Mouse (Mus musculus): ENCODE results near the gene Gle1. TPM values are rescaled to one million over a fixed set of nuclear protein-coding genes. Genes with fewer than 3 reads are reported as not detected.

Gle1 gene
- polyA plus RNA-seq, 1 experiment from 2014 or later = 78.1 TPM

- no peak for DNase-seq (ENCODE audit: low spot score)
- no peaks in the 10 kb centered on the region for H3K4me1 ChIP-seq
- no peaks in the 10 kb centered on the region for H3K9me3 ChIP-seq
- H3K27me3 ChIP-seq (replicated peaks; ENCODE audit: low read depth, poor library complexity, severe bottlenecking) = no peaks in the 10 kb centered on the region
- H3K4me3 ChIP-seq = no peak overlapping the region
- WGBS = 86% methylated on average over 11 of the region's 11 CpGs
- peaks cover 98% of the 10 kb centered on the region for H3K36me3 ChIP-seq (replicated peaks)
- H3K27ac ChIP-seq (replicated peaks) = no peak overlapping the region
These were observed 13.2 kb upstream of the Gle1 start for GRCm38 (mm10) chr2:29922011-29922410.

GRCm38 (mm10) chr2:29926542-29926941 is 8.7 kb upstream of the Gle1 start:
- no peaks in the 10 kb centered on the region for H3K27me3 ChIP-seq (replicated peaks; ENCODE audit: low read depth, poor library complexity, severe bottlenecking)
- peaks cover 100% of the 10 kb centered on the region for H3K36me3 ChIP-seq (replicated peaks)
- no peak overlapping the region for H3K4me3 ChIP-seq
- H3K27ac ChIP-seq (replicated peaks) = no peak overlapping the region
- WGBS = 90% methylated on average over 5 of the region's 5 CpGs
- no peak for DNase-seq (ENCODE audit: low spot score)
- H3K9me3 ChIP-seq = no peaks in the 10 kb centered on the region
- H3K4me1 ChIP-seq = no peaks in the 10 kb centered on the region

GRCm38 (mm10) chr2:29930506-29930905 is 4.7 kb upstream of the Gle1 start:
- H3K36me3 ChIP-seq (replicated peaks) = peaks cover 64% of the 10 kb centered on the region
- no peak overlapping the region for H3K27ac ChIP-seq (replicated peaks)
- no peak for DNase-seq (ENCODE audit: low spot score)
- no peaks in the 10 kb centered on the region for H3K4me1 ChIP-seq
- H3K4me3 ChIP-seq = no peak overlapping the region
- no peaks in the 10 kb centered on the region for H3K27me3 ChIP-seq (replicated peaks; ENCODE audit: low read depth, poor library complexity, severe bottlenecking)
- 93% methylated on average over 10 of the region's 10 CpGs for WGBS
- H3K9me3 ChIP-seq = no peaks in the 10 kb centered on the region

GRCm38 (mm10) chr2:29931194-29931593 is 4.0 kb upstream of the Gle1 start:
- Histone ChIP-seq H3K36me3 (replicated peaks) (peaks cover 57% of the 10 kb centered on the region), H3K27ac (replicated peaks) (no peak overlapping the region), H3K4me1 (peaks cover 6% of the 10 kb centered on the region), H3K9me3 (no peaks in the 10 kb centered on the region), H3K27me3 (replicated peaks; ENCODE audit: low read depth, poor library complexity, severe bottlenecking) (no peaks in the 10 kb centered on the region), H3K4me3 (no peak overlapping the region)
- DNase-seq (ENCODE audit: low spot score) = no peak
- 92% methylated on average over 6 of the region's 6 CpGs for WGBS

GRCm38 (mm10) chr2:29940073-29940472 is 4.8 kb downstream of the Gle1 start:
- 96% methylated on average over 9 of the region's 9 CpGs for WGBS
- Histone ChIP-seq H3K27me3 (replicated peaks; ENCODE audit: low read depth, poor library complexity, severe bottlenecking) (no peaks in the 10 kb centered on the region), H3K36me3 (replicated peaks) (peaks cover 82% of the 10 kb centered on the region), H3K4me3 (no peak overlapping the region), H3K9me3 (no peaks in the 10 kb centered on the region), H3K27ac (replicated peaks) (no peak overlapping the region), H3K4me1 (peaks cover 18% of the 10 kb centered on the region)
- no peak for DNase-seq (ENCODE audit: low spot score)

GRCm38 (mm10) chr2:29940826-29941225 is 5.6 kb downstream of the Gle1 start:
- DNase-seq (ENCODE audit: low spot score) = no peak
- 94% methylated on average over 7 of the region's 7 CpGs for WGBS
- Histone ChIP-seq H3K27ac (replicated peaks) (no peak overlapping the region), H3K36me3 (replicated peaks) (peaks cover 89% of the 10 kb centered on the region), H3K4me1 (peaks cover 19% of the 10 kb centered on the region), H3K9me3 (no peaks in the 10 kb centered on the region), H3K4me3 (no peak overlapping the region), H3K27me3 (replicated peaks; ENCODE audit: low read depth, poor library complexity, severe bottlenecking) (no peaks in the 10 kb centered on the region)

- Histone ChIP-seq H3K27ac (replicated peaks) (peak overlapping the region; percentile 78), H3K4me1 (peaks cover 14% of the 10 kb centered on the region), H3K36me3 (replicated peaks) (peaks cover 98% of the 10 kb centered on the region), H3K4me3 (no peak overlapping the region), H3K27me3 (replicated peaks; ENCODE audit: low read depth, poor library complexity, severe bottlenecking) (no peaks in the 10 kb centered on the region), H3K9me3 (no peaks in the 10 kb centered on the region)
- WGBS = 22% methylated on average over 1 of the region's 1 CpGs
- peak; percentile 33 for DNase-seq (ENCODE audit: low spot score)
These were observed 9.5 kb downstream of the Gle1 start for GRCm38 (mm10) chr2:29944723-29945122.

- no peak overlapping the region for H3K4me3 ChIP-seq
- WGBS = 95% methylated on average over 5 of the region's 5 CpGs
- peaks cover 14% of the 10 kb centered on the region for H3K4me1 ChIP-seq
- no peaks in the 10 kb centered on the region for H3K27me3 ChIP-seq (replicated peaks; ENCODE audit: low read depth, poor library complexity, severe bottlenecking)
- DNase-seq (ENCODE audit: low spot score) = no peak
- no peak overlapping the region for H3K27ac ChIP-seq (replicated peaks)
- H3K9me3 ChIP-seq = no peaks in the 10 kb centered on the region
- peaks cover 97% of the 10 kb centered on the region for H3K36me3 ChIP-seq (replicated peaks)
These were observed 13.7 kb downstream of the Gle1 start for GRCm38 (mm10) chr2:29948896-29949295.

- Histone ChIP-seq H3K4me1 (peaks cover 15% of the 10 kb centered on the region), H3K27ac (replicated peaks) (no peak overlapping the region), H3K9me3 (no peaks in the 10 kb centered on the region), H3K27me3 (replicated peaks; ENCODE audit: low read depth, poor library complexity, severe bottlenecking) (no peaks in the 10 kb centered on the region), H3K36me3 (replicated peaks) (peaks cover 41% of the 10 kb centered on the region), H3K4me3 (no peak overlapping the region)
- 98% methylated on average over 7 of the region's 7 CpGs for WGBS
- no peak for DNase-seq (ENCODE audit: low spot score)
These were observed 26.0 kb downstream of the Gle1 start for GRCm38 (mm10) chr2:29961246-29961645.

- Histone ChIP-seq H3K27ac (replicated peaks) (peak overlapping the region; percentile 94), H3K9me3 (no peaks in the 10 kb centered on the region), H3K4me3 (peak overlapping the region; percentile 96), H3K36me3 (replicated peaks) (peaks cover 27% of the 10 kb centered on the region), H3K4me1 (peaks cover 32% of the 10 kb centered on the region), H3K27me3 (replicated peaks; ENCODE audit: low read depth, poor library complexity, severe bottlenecking) (no peaks in the 10 kb centered on the region)
- WGBS = 21% methylated on average over 10 of the region's 10 CpGs
- DNase-seq (ENCODE audit: low spot score) = no peak
These were observed 29.4 kb downstream of the Gle1 start for GRCm38 (mm10) chr2:29964354-29965249.

- no peaks in the 10 kb centered on the region for H3K27me3 ChIP-seq (replicated peaks; ENCODE audit: low read depth, poor library complexity, severe bottlenecking)
- under 1% methylated on average over 81 of the region's 82 CpGs for WGBS
- no peaks in the 10 kb centered on the region for H3K9me3 ChIP-seq
- peak; percentile 99 for DNase-seq (ENCODE audit: low spot score)
- peak within 1 kb of the TSS; percentile 96 for H3K4me3 ChIP-seq
- H3K27ac ChIP-seq (replicated peaks) = peak within 1 kb of the TSS; percentile 94
- peaks cover 27% of the 10 kb centered on the region for H3K36me3 ChIP-seq (replicated peaks)
- peaks cover 32% of the 10 kb centered on the region for H3K4me1 ChIP-seq
These were observed 30.1 kb downstream of the Gle1 start, which contains the start of gene Sptan1 for GRCm38 (mm10) chr2:29965250-29965843. Gene Sptan1, plus strand, starts transcription at chr2:29965560.

- no peaks in the 10 kb centered on the region for H3K27me3 ChIP-seq (replicated peaks; ENCODE audit: low read depth, poor library complexity, severe bottlenecking)
- 1% methylated on average over 41 of the region's 41 CpGs for WGBS
- DNase-seq (ENCODE audit: low spot score) = peak; percentile 64
- no peaks in the 10 kb centered on the region for H3K9me3 ChIP-seq
- H3K27ac ChIP-seq (replicated peaks) = peak overlapping the region; percentile 94
- H3K4me1 ChIP-seq = peaks cover 32% of the 10 kb centered on the region
- H3K36me3 ChIP-seq (replicated peaks) = peaks cover 29% of the 10 kb centered on the region
- peak overlapping the region; percentile 96 for H3K4me3 ChIP-seq
These were observed 30.7 kb downstream of the Gle1 start for GRCm38 (mm10) chr2:29965906-29966305.

- WGBS = 86% methylated on average over 2 of the region's 2 CpGs
- Histone ChIP-seq H3K9me3 (no peaks in the 10 kb centered on the region), H3K27ac (replicated peaks) (no peak overlapping the region), H3K4me1 (peaks cover 32% of the 10 kb centered on the region), H3K36me3 (replicated peaks) (peaks cover 29% of the 10 kb centered on the region), H3K4me3 (peak overlapping the region; percentile 96), H3K27me3 (replicated peaks; ENCODE audit: low read depth, poor library complexity, severe bottlenecking) (no peaks in the 10 kb centered on the region)
- DNase-seq (ENCODE audit: low spot score) = no peak
These were observed 31.6 kb downstream of the Gle1 start for GRCm38 (mm10) chr2:29966826-29967225.

All from embryonic facial prominence, embryonic 10.5 days (tissue).